In genomic region chr13:84344711-84345110, GRCm38 (mm10) we compare ENCODE assay signal across 12 mouse cellular contexts.
DNase-seq lines count a peak whose midpoint lies in the region; ATAC-seq and TF ChIP-seq lines count a peak whose summit lies in the region.
"Had no signal": no experiment of that assay in that cellular context is flagged by ENCODE, and none has a peak within 500 bp of the region (broad histone marks: within the 10 kb centered on the region; RNA-seq: fewer than 3 reads in every experiment).

No protein-coding gene starts in this region.

- no peak overlapping the region for H3K4me2 ChIP-seq in embryonic facial prominence, embryonic 11.5 days (ENCODE audit: low read depth, low read length)
- H3K4me2 ChIP-seq in hindbrain, embryonic 16.5 days (ENCODE audit: low read length): peak overlapping the region; percentile 89
- peak overlapping the region; percentile 59 for H3K4me2 ChIP-seq in neural tube, embryonic 14.5 days (ENCODE audit: low read depth, low read length)
- H3K4me2 ChIP-seq in stomach, postnatal 0 days (replicated peaks; ENCODE audit: low read depth): no peak overlapping the region
- H3K4me2 ChIP-seq: heart, embryonic 13.5 days; limb, embryonic 12.5 days had no signal

- no peak for TF ChIP-seq EP300 in stomach, postnatal 0 days (optimal IDR thresholded peaks at IDR 0.05)

- H3K4me1 ChIP-seq in embryonic facial prominence, embryonic 11.5 days (ENCODE audit: control insufficient read depth, insufficient read depth, low read length): no peaks in the 10 kb centered on the region; the same call in none of the 2 replicates
- peaks cover 13% of the 10 kb centered on the region for H3K4me1 ChIP-seq in hindbrain, embryonic 16.5 days (ENCODE audit: control insufficient read depth, insufficient read depth, low read depth, low read length)
- peaks cover 30% of the 10 kb centered on the region for H3K4me1 ChIP-seq in neural tube, embryonic 14.5 days (ENCODE audit: control insufficient read depth, insufficient read depth, low read length)
- H3K4me1 ChIP-seq in stomach, postnatal 0 days (replicated peaks; ENCODE audit: control insufficient read depth, insufficient read depth): no peaks in the 10 kb centered on the region

- DNase-seq in retina, postnatal 1 day: peak; percentile 37
- no peak for DNase-seq in retina, embryonic 14.5 days (ENCODE audit: low spot score)
- DNase-seq in embryonic facial prominence, embryonic 11.5 days (ENCODE audit: low spot score): peak; percentile 17
- DNase-seq in stomach, postnatal 0 days (ENCODE audit: low spot score): no peak
- DNase-seq in heart, adult 11 months: no peak
- no peak for DNase-seq in kidney, postnatal 25 days
- DNase-seq: kidney, adult 11 months; lung, postnatal 14 days had no signal

- no peak for ATAC-seq in embryonic facial prominence, embryonic 11.5 days (replicated peaks; ENCODE audit: insufficient number of reproducible peaks, low FRiP score, low TSS enrichment, low read depth)
- no peak for ATAC-seq in hindbrain, embryonic 16.5 days
- ATAC-seq in neural tube, embryonic 14.5 days (ENCODE audit: low read depth): no peak
- ATAC-seq in stomach, postnatal 0 days (ENCODE audit: low FRiP score, low TSS enrichment): no peak

- no peak for TF ChIP-seq CTCF in stomach, postnatal 0 days (IDR thresholded peaks at IDR 0.05; ENCODE audit: low read depth)

- H3K9ac ChIP-seq in embryonic facial prominence, embryonic 11.5 days (replicated peaks; ENCODE audit: low read length): no peak overlapping the region
- H3K9ac ChIP-seq in hindbrain, embryonic 16.5 days (ENCODE audit: low read depth, low read length): peak overlapping the region; percentile 15; the same call in 1 of the 2 replicates
- peak overlapping the region; percentile 69 for H3K9ac ChIP-seq in neural tube, embryonic 14.5 days (replicated peaks; ENCODE audit: low read depth, low read length)
- no peak overlapping the region for H3K9ac ChIP-seq in stomach, postnatal 0 days (ENCODE audit: low read length)
- H3K9ac ChIP-seq: heart, embryonic 13.5 days; limb, embryonic 12.5 days had no signal

- H3K27me3 ChIP-seq in embryonic facial prominence, embryonic 11.5 days (ENCODE audit: control insufficient read depth, insufficient read depth, low read length): peaks cover 23% of the 10 kb centered on the region
- H3K27me3 ChIP-seq in hindbrain, embryonic 16.5 days (replicated peaks; ENCODE audit: control insufficient read depth, insufficient read depth, low read length): no peaks in the 10 kb centered on the region
- H3K27me3 ChIP-seq in neural tube, embryonic 14.5 days (ENCODE audit: control insufficient read depth, insufficient read depth, low read length): no peaks in the 10 kb centered on the region
- peaks cover 12% of the 10 kb centered on the region; the same call in 1 of the 2 replicates for H3K27me3 ChIP-seq in stomach, postnatal 0 days (ENCODE audit: control insufficient read depth, insufficient read depth, low read length)

- no peak overlapping the region for H3K27ac ChIP-seq in embryonic facial prominence, embryonic 11.5 days (replicated peaks; ENCODE audit: low read depth, low read length)
- H3K27ac ChIP-seq in hindbrain, embryonic 16.5 days (ENCODE audit: low read depth, low read length): peak overlapping the region; percentile 97
- H3K27ac ChIP-seq in neural tube, embryonic 14.5 days (ENCODE audit: low read depth, low read length): peak overlapping the region; percentile 100
- H3K27ac ChIP-seq in stomach, postnatal 0 days (replicated peaks): no peak overlapping the region
- H3K27ac ChIP-seq: heart, embryonic 13.5 days; limb, embryonic 12.5 days had no signal

- no peak overlapping the region for H3K4me3 ChIP-seq in embryonic facial prominence, embryonic 11.5 days (ENCODE audit: low read depth, low read length)
- H3K4me3 ChIP-seq in hindbrain, embryonic 16.5 days (ENCODE audit: low read length): no peak overlapping the region; the same call in 1 of the 2 replicates
- H3K4me3 ChIP-seq in neural tube, embryonic 14.5 days (ENCODE audit: low read depth, low read length): peak overlapping the region; percentile 10; the same call in 1 of the 2 replicates
- no peak overlapping the region for H3K4me3 ChIP-seq in stomach, postnatal 0 days (ENCODE audit: low read depth, low read length)
- H3K4me3 ChIP-seq: heart, embryonic 13.5 days; limb, embryonic 12.5 days had no signal

- H3K36me3 ChIP-seq in embryonic facial prominence, embryonic 11.5 days (replicated peaks; ENCODE audit: control insufficient read depth, insufficient read depth, low read depth, low read length): no peaks in the 10 kb centered on the region
- H3K36me3 ChIP-seq in hindbrain, embryonic 16.5 days (ENCODE audit: control insufficient read depth, insufficient read depth, low read length): no peaks in the 10 kb centered on the region
- H3K36me3 ChIP-seq in neural tube, embryonic 14.5 days (ENCODE audit: control insufficient read depth, insufficient read depth, low read length): no peaks in the 10 kb centered on the region
- H3K36me3 ChIP-seq in stomach, postnatal 0 days (ENCODE audit: control insufficient read depth, insufficient read depth, low read length): no peaks in the 10 kb centered on the region
- H3K36me3 ChIP-seq: heart, embryonic 13.5 days; limb, embryonic 12.5 days had no signal

- no peaks in the 10 kb centered on the region for H3K9me3 ChIP-seq in embryonic facial prominence, embryonic 11.5 days (replicated peaks; ENCODE audit: control insufficient read depth, low read length)
- no peaks in the 10 kb centered on the region for H3K9me3 ChIP-seq in hindbrain, embryonic 16.5 days (ENCODE audit: control insufficient read depth, low read length)
- no peaks in the 10 kb centered on the region for H3K9me3 ChIP-seq in neural tube, embryonic 14.5 days (ENCODE audit: control insufficient read depth, low read length)
- H3K9me3 ChIP-seq in stomach, postnatal 0 days (ENCODE audit: control insufficient read depth, low read length): no peaks in the 10 kb centered on the region
- H3K9me3 ChIP-seq: heart, embryonic 13.5 days; limb, embryonic 12.5 days had no signal

- WGBS in embryonic facial prominence, embryonic 11.5 days: 4% methylated on average over 7 of the region's 7 CpGs
- WGBS in hindbrain, embryonic 16.5 days: 9% methylated on average over 7 of the region's 7 CpGs
- WGBS in neural tube, embryonic 14.5 days: 7% methylated on average over 7 of the region's 7 CpGs
- 16% methylated on average over 7 of the region's 7 CpGs for WGBS in stomach, postnatal 0 days

Comparison
In these comparisons a context has a peak if more than half of its experiments do, and no peak if none do; other contexts are left out.
1. DNase-seq: peak in retina, postnatal 1 day (single experiment) and embryonic facial prominence, embryonic 11.5 days (single experiment); none in retina, embryonic 14.5 days (single experiment), stomach, postnatal 0 days (single experiment), heart, adult 11 months (single experiment) and kidney, postnatal 25 days (0 of 2).
2. H3K27ac ChIP-seq: peak in hindbrain, embryonic 16.5 days (single experiment) and neural tube, embryonic 14.5 days (single experiment); none in embryonic facial prominence, embryonic 11.5 days (single experiment) and stomach, postnatal 0 days (single experiment).
3. H3K4me2 ChIP-seq: peak in hindbrain, embryonic 16.5 days (single experiment) and neural tube, embryonic 14.5 days (single experiment); none in embryonic facial prominence, embryonic 11.5 days (single experiment) and stomach, postnatal 0 days (single experiment).
4. H3K9ac ChIP-seq: peak in hindbrain, embryonic 16.5 days (single experiment) and neural tube, embryonic 14.5 days (single experiment); none in embryonic facial prominence, embryonic 11.5 days (single experiment) and stomach, postnatal 0 days (single experiment).